Mouse (Mus musculus) Patski (cell line): ENCODE data around the gene Zxdb. TPM values are rescaled to one million over a fixed set of nuclear protein-coding genes. Genes with fewer than 3 reads are reported as not detected.

ENCODE experiments used
- ATAC-seq: fragments of 100-300 bp; one replicate; pipeline ENCODE4 v1.8.0; 2021
- CTCF ChIA-PET: fragments of 350-600 bp; sonication (Branson Sonifier 250); formaldehyde crosslinking; loops from one replicate; lab custom pipeline; 2022; ENCODE audit warnings: inconsistent platforms; lab: Charles Lee
- POLR2A ChIA-PET: fragments of 350-600 bp; sonication (Branson Sonifier 250); formaldehyde crosslinking; loops from one replicate; lab custom pipeline; 2022; ENCODE audit warnings: antibody characterized with exemption, inconsistent platforms; lab: Charles Lee
- DNase-seq: peaks from one replicate; pipeline ENCODE4 v3.0.0-alpha.2; 2011; ENCODE audit warnings: low read depth, low spot score
- H3K27me3 ChIP-seq: fragments of 371-371 bp; one replicate; pipeline ENCODE4 v1.5.1; 2021
- CTCF ChIP-seq: fragments of 100-300 bp; IDR thresholded peaks from one replicate; pipeline ENCODE4 v1.5.1; 2021
- in situ Hi-C: fragments of 300-500 bp; cut with MboI; formaldehyde crosslinking; loops from 3 replicates; pipeline ENCODE4 v1.11.1; 2018; ENCODE audit warnings: low pct_unique_long_range_greater_than_20kb, mixed read lengths
- polyA plus RNA-seq: library from polyadenylated mRNA; unstranded; gene quantifications from one replicate; pipeline ENCODE4 v1.2.3, GENCODE M21; 2021

The Zxdb gene
- polyA plus RNA-seq, 1 experiment from 2014 or later: 7.0 TPM

GRCm38 (mm10) chrX:94773876-94774275 lies 49.5 kb downstream of the Zxdb start:
- no peak for TF ChIP-seq CTCF
- no peak for DNase-seq
- in situ Hi-C loops: no loop called here
- POLR2A ChIA-PET: no interaction called here
- CTCF ChIA-PET: no interaction called here
- ATAC-seq: no peak
- peaks cover 8% of the 10 kb centered on the region for H3K27me3 ChIP-seq

Other genes with a start within 250 kb of the Zxdb start
- 271 TPM for gene Maged1, start 182.4 kb upstream of the Zxdb start, polyA plus RNA-seq
- gene Gspt2, start 88.5 kb upstream of the Zxdb start, polyA plus RNA-seq: 2.2 TPM